Mouse (Mus musculus) monocyte, adult 5-6 weeks (primary cell): ENCODE measurements around the gene Pon2. TPM values are rescaled to one million over a fixed set of nuclear protein-coding genes. Genes with fewer than 3 reads are reported as not detected.
"Not testable (repeated sequence)": the region's sequence is repeated elsewhere in the genome, so short reads cannot be mapped to it uniquely, and the experiment has no call there.

Source experiments
- ATAC-seq: fragments of 153-309, 156-312 bp; replicated peaks from 2 replicates; pipeline ENCODE4 v1.8.0; 2017; ENCODE audit warnings: mild to moderate bottlenecking; ENCODE audit not compliant: low TSS enrichment, insufficient number of reproducible peaks, severe bottlenecking, poor library complexity, low FRiP score
- total RNA-seq: library from RNA; stranded (forward); fragments of 200-1000, 200-491, 200-594 nt; gene quantifications from 3 replicates; pipeline ENCODE4 v1.2.3, GENCODE M21; 2017

The Pon2 gene
- total RNA-seq: 60.1 to 68.1 TPM (median 66.0 TPM) in 3 replicates

DNA sequence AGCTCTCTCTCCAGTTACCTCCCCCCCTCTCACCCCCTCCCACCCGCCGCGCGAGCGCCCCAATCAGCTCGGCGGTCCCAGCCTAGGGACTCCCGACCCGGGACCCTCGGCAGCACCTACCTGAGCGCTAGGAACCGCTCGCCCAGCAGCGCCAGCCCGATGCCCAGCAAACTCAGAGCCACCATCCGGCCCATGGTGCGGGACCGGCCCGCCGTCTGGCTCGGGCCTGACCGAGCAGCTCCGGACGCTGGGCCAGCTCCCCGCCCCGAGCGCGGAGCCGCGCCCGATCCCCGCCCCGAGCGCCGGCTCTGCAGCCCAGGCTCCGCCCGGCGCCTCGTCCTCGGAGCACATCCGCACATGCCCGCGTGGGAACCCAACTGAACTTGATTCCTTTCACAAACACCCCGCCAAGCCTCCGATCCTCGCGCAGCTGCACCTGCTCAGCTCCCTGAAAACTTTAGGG, at the start of gene Pon2:
Gene Pon2 (minus strand): TSS at position 364 of the 463 bp plus-strand sequence.
- ATAC-seq: peak; percentile 64

DNA sequence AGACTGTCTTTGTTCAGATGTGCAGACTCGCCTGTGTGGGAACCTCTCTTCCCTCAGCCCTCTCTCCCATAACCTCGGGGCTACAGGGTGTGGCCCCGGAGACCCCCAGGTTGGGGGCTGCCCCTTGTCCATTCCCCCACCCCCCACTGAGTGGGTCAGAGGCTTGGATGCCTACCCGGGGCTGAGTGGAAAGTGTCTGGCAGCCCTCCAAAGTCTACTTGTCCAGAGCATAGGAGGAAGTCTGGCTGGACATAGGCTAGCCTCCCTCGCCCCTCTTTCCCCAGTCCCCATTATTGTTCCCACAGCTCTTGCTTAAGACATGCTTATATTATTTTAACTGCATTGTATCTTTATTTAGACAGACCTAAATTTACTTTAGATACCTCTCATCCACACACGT, 46.0 kb upstream of the Pon2 start:
- no peak for ATAC-seq

DNA sequence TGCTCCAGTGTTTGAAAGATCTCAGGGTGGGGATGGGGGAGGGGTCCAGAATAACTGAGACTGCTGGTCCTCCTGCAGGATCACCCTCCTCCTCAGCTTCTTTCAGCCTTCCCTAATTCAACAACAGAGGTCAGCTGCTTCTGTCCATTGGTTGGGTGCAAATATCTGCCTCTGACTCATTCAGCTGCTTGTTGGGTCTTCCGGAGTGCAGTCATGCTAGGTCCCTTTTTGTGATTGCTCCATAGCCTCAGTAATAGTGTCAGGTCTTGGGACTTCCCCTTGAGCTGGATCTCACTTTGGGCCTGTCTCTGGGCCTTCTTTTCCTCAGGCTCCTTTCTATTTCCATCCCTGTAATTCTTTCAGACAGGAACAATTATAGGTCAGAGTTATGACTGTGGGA, 41.0 kb upstream of the Pon2 start:
- ATAC-seq: not testable (repeated sequence)

DNA sequence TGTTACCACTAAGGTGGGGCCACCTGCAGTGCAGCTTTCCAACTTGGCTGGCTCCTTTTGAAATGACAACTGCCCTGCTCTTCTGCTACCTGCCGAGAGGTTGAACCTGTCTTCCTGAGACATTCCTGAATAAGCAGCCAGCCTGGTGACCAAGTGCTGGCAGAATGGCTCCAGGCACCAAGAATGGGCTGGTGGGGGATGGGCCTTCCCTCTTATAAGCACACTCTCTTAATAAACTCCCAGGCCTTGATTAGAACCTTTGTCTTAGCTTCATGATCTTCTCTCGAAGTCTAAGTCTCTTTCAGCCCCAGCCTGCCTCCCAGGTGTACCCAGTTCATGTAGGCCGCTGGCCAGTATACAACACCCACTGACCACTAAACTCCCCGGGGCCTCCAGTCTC, 40.5 kb upstream of the Pon2 start:
- not testable (repeated sequence) for ATAC-seq

DNA sequence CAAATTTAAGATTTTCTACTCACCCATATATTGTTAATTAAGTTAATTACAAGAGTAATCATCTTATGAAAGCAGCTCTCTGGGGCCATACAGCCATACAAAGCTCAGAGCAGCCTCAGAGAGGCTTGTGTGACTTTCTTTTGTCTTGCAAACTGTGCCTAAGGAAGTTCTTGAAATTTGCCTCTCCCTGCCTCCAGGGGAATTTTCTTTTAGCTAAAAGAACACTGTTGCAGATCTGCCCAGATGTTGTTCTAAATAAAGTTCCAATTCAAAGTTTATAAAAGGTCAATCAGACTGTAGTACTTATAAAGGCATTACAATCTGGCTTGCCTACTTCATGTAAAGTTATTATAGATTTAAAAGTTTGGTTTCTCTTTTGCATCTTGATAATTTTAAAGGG, 37.8 kb upstream of the Pon2 start:
- ATAC-seq: not testable (repeated sequence)

DNA sequence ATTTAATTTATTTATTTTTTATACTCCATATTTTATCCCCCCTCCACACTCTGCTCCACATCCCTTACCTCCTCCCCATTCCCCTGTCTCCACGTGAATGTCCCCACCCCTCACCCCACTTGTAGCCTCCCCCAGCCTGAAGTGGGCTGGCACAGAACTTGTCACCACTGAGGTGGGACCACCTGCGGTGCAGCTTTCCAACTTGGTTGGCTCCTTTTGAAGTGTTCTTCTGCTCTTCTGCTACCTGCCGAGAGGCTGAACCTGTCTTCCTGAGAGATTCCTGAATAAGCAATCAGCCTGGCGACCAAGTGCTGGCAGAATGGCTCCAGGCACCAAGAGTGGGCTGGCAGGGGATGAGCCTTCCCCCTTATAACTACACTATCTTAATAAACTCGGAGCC, 35.8 kb upstream of the Pon2 start:
- no peak for ATAC-seq

DNA sequence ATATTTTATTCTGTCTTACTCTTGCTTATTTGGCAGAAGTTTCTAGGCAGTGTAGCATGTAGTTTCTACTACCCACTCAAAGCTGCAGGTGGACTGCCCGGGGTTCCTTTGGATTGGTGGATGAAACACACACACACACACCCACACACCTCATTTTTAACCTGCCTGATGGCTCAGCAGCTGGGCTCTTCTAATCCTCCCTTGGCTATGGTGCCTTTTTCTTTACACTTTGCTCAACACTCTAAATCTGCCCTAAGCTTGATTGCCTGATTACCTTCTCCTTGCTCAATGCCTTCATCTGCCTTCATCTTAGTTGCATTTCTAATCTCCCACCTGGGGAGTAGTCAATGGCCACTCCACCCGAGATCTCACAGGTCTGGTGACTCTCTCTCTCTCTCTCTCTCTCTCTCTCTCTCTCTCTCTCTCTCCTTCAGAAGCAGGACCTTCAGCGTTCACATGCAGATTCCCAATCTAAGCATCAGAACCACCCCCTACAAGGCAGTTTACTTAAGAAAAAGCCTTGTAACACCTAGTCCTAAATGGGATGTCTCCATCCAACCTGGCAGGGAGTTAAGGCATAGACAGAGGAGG, 34.4 kb upstream of the Pon2 start:
- no peak for ATAC-seq

DNA sequence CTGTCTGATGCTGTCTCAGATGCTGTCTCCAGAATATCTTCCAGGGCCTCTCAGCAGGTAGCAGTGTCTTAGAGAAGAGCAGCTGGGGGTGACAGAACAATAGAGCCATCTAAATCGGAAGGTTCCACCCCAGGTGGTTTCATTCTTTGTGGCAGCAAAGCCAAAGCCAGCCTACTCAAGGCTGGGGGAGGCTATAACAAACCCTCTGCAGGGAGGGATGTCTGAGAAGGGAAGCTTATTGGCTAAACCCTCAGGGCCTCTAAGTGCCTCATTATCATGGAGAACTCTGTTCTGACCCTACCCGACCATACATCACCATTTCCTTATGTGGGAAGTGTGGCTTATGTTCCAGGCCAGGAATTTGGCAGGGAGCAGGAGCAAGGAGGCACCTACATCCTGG, 26.9 kb upstream of the Pon2 start:
- ATAC-seq: no peak

DNA sequence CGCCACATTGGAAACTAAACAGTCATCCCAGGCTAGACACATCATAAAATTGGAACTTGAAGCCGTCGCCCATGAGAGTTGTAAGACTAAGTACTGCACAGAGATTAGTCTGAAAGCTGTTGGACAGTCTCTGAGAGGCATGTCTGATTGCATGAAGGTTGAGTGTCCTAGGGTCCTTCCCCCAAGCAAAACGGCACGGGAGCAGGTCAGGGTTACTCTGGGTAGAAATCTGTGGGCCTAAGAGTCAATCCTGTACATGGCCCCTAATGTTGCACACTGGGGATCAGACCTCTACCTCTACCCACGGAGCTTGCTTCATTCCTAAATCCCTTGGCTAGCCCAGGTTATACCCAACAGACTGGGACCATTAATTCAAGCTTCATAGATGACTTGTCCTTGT, 25.8 kb upstream of the Pon2 start:
- not testable (repeated sequence) for ATAC-seq

DNA sequence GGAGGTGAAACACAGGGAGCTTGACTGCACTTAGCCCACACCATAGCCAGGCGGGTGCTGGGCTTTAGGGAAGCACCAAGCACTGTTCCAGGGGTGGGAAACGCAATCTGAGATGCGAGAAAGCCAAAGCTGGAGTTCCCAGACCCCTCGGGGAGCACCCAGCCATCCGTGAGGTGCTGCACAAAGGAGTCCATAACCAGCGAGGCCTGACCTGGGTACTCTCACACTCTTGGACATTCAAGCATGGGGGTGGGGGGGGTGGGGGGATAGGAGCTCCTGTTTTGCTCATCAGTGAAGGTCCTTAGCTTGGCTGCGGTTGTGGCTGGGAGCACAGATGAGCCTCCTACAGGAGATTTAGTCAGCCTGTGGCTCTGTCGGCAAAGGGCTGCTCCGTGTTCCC, 18.4 kb upstream of the Pon2 start:
- ATAC-seq: no peak

DNA sequence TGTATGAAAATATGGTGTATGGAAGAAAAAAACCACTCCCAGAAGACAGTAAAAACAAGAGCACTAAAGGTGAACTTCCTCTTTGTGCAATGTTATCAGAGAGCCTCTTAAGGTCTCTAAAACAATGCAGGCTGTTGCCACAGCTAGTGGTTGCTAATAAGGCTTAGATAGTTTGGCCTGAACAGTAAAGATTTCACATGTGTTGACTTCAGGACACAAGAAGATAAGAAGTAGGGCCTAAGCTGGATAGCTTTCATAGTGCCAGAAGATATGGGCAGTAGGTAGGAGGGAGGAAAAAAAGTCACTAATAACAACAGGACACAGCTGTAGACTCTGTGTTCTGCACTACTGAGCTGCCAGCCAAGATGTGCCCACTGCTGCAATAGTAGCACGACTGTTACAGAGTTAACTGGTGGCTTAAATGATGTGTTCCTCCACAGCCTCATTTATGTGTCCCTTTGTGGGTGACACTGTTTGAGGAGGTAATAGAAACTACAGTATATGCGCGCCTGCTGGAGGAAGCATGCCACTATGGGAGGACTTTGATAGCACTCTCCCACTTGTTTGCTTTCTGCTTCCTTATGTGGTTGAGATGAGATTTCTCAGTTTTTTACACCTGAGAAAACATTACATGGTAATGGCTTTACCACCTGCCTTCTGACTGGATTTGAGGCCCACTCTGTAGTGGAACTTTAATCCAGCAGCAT, 17.0 kb upstream of the Pon2 start:
- ATAC-seq: peak; percentile 35; the same call in 1 of the 2 replicates

DNA sequence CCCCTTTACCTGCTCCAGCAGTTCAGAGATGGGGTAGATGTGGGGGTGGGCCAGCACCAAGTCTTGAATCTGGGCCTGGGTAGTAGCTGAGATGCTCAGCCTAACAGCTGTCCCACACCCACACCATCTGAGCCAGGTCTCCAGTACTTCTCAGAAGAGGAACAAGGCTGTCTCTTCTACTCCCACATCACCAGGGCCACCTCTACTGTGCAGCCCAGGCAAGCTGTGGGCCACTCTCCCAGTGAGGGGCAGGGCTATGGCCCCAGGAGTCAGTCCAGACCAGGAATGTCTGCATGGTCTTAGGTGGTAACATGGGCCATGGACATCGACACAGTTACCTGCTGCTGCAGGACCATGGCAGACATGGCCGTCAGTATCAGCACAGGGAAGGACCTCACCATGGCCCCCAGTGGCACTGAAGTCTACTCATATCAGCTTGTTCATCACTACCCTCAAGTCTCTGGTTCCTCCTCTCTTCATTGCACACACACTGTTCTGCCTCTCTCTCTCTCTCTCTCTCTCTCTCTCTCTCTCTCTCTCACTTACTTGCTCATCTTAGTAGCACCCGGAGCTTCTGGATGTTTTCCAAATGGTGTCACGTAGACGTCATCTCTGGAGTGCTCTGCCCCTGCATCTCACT, 15.8 kb upstream of the Pon2 start:
- peak; percentile 40; the same call in 1 of the 2 replicates for ATAC-seq

DNA sequence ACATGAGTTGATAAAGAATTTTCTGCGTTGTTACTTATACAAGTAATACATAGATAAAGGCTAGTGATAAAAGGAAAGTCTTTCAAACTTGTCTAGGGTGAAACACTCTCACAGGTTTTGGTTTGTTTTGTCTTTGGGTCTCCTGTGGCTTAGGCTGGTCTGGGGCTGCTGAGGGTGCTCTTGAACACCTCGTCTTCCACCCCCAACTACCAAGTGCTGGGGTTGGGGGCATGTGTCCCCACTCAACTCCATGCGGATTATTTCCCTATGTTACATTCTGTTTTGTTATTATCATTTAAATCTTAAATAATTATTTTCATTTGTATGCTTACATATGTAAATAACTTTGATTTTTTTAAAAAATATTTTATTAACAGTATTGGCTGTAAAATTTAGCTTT, 12.2 kb upstream of the Pon2 start:
- no peak for ATAC-seq

DNA sequence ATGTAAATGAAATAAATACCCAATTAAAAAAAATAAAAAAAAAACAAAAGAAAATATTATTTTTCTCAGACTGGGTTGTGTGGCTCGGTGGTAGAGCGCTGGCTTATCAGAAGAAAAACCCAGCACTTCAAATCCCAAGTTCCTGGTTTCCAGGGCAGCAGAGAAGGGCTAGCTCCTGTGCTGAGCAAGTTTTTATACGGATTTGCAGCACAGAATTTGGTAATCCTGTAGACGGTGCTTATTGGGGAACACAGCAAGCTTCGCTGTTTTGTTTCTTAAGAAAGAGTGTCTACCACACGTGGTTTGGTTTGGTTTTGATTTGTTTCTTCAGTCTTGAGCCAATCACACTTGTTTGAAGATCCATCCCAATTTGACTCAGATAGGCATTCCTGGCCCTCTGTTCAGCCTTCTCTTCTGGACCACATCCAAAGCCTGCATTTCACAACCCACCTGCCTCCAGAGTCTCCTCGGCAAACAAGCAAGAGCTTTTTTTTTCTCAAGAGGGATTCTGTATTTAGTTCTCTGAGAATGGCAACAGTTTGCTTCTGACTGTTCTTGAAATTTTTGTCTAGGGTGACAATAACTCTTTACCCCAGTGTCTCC, 11.4 kb upstream of the Pon2 start:
- ATAC-seq: no peak

DNA sequence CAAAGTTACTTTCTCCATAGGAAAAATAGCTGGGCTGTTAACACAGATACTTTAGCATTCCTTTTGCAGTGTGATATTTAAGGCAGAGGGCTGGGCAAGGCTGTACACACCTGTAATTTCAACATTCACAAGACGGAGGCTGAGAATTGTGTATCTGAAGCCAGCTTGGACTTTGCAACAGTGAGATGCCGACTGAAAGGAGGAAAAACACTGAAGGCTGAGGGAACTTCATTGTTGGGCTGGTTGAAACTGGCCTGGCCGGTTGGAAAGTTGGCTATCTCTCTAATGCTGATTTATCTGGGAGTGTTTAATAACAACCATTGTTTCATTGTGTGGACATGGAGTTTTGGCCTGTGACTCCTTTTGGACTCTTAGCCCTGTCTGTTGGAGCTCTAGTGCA, 7.7 kb upstream of the Pon2 start:
- no peak for ATAC-seq

DNA sequence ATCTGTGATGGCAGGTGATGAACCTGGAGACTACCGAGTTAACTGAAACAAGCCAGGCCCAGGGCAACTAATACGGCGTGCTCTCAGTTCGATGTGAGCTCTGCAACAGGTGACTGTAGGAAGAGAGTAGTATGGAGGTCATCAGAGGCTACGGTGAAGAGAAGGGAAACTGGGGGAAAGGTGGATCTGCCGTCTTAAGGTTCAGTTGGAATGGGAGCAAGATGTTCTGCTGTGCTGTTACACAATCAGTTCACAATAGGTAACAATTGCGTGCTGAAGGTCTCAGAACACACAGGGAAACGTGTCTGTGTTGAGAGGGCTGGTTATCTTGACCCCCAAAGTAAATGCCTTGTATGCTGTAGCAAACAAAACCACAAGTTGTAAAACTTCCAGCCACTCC, 6.7 kb upstream of the Pon2 start:
- no peak for ATAC-seq

DNA sequence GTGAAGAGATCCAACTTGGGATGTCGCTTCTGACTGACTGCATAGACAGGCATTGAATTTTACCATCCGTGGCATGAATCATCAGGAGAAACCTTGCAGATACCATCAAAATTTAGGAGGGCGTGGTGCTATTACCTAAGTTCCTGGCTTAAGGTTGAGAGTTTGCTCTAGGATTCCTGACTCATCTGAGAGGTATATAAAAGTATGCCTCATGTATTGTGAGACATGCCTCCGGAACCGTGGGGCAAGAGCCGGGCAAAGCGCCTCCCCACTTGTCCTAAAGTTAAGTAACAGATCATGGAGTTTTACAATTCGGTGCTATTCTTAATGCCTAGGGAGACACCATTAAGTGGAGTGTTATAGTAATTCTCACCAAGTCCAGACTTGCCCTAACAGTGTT, 2.4 kb upstream of the Pon2 start:
- ATAC-seq: no peak

DNA sequence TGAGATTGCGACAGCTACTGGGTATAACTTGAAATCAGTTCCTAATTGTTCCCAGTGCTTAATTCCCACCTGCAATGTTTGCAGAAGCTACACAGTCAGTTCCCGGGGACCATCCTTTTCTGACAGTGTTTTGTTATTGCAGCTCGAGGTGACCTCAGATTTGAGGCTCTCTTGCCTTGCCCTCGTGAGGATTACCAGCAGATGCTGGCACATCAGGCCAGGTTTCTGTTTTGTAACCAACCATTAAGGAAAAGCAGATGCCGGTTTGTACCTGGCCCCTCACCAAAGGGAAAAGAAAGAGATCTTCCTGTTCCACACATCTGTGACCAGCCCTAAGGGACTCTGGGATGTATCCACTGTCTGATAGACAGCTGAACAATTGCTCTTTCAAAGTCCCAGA, 1.3 kb upstream of the Pon2 start:
- ATAC-seq: no peak

DNA sequence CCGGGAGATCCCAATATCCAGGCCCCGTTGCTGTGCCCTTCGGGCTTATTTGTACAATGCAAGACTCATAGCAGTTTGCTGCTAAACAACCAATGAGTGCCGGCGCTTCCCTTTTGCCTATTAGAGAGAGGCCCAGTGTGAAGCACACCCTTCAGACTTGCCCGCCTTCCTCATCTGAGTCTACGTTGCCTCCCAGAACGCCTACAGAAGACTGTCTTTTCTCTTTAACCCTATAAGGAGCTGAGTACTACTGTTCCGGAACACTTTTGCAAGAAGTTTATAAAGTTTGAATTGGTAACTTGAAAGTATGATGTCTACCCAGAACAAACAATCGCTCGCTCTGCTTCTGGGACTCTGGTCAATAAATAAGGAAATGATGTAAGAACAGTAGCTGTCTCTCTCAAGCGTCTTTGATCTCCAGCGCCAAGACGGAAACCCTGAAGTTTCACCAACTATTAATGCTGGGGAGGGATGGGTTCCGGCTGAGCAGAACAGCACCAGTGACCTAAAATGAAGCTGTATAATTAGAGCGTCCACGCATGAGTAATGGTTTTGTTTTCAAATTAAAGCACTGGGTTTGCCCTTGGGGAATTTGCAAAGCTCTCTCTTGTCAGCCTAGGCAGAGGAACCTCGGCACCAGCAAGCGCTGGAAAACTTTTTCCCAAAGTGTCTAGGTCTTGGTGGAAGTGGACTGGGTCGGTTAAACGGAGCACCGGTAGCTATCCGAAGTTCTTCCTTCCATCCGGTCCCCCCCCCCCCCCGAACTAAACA, 749 bp downstream of the Pon2 start:
- ATAC-seq: peak; percentile 83
